Mouse (Mus musculus): ENCODE results near the gene March1.

The March1 gene

DNA sequence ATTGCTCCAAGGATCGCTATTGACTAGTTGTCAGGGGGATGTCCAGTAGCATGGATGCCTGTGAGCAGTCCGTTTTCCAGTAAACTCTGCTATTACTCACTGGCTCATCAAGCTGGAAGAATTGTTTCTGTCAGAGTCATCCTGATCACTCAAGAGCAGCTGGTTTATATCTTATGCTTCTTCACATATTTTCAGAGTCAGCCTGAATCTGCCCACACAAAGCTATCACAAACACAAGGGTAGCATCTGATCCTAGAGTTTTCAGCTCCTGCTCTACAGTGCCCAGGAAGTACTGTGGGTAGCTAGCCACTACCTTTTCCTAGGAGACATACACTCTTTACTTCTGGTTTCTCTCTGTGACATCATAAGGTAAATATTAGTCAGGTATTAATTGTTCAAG lies 405.1 kb downstream of the March1 start:
- no peak for DNase-seq

DNA sequence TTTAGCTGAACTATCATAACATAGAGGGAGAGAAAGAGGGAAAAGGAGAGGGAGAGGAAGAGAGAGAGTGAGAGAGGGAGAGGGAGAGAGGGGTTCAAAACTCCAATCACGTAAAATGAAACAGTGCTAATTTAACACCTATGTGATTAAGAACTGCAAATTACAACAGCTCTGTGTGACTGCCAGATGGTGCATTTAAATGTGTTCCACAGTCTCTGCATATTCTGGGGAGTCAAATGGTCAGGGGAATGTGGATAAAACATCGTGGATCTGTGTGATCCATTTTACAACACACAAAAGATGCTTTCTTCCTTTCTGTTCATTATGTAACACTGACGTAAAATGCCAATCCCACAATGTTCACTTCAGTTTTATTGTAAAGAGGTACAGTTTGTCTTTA lies 416.0 kb downstream of the March1 start:
- no peak for DNase-seq

DNA sequence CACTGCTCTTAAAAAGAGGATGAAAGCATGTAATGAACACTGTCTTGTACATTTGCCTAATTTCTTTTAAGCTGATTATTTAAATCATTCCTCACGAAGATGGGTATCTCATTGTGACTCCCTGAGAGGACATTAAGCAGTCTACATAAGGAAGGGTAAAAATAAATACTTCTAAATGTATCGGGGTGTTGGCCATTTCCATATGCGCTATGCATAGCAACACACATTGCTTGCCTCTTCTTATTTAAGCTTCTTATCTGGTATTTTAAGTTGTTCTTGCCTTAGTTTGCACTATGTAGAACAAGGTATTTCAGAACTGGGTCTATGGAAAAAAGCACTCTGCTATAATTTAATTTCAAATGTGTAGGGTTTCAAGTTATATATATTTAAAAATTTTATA lies 416.7 kb downstream of the March1 start:
- no peak for DNase-seq

DNA sequence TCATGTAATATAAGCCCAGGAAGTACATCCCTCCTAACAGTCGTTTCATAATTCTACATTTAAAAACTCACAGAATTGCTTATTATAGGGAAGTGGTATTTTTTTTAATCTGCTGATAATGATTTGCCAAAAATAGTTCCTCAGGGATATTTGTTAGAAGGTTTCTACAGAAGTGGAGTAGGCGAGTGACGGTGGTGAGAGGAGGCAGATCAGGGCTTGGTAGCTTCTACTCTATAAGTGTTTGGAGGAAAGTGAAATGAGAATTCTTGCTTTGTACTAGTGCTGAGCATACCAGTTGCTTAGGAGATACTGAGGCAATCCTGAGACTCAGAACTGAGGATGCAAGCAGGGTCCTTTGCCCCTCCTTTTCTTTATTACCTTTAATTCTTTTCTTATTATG lies 476.5 kb downstream of the March1 start:
- DNase-seq: no peak

DNA sequence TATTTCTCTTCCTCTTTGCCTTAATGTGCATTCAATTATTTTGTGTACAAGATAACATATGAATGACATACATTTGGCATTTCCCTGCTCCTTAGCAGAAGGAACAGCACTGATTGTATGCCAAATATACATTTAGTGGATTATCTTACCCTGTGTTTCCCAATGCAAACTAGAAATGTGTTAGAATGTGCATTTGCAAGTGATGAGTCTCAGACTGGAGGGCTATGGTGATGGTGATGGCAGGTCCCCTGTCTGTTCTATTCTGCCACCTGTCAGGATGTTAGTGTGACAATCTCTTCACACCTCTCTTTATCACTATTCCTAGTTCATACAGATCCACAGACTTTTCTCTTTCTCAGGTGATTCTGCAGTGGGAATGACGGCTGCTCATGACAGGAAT lies 480.4 kb downstream of the March1 start:
- DNase-seq: no peak

DNA sequence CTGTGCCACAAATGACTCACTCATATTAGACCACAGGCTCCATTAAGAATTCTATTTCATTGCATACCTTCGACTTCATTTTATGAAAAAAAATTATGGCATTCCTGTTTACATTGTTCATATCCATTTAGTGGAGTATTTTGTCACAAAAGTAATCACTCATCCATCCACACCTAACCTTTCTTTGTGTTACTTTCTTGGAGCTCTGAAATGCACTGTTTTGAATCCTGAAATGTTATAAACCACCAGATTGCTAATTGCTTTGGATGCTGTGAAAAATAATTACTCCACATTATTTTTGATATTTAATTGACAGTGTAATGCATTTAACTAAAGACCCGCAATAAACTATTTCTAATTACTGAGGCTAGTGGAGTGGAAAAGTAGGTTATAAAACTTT lies 501.6 kb downstream of the March1 start:
- no peak for DNase-seq

DNA sequence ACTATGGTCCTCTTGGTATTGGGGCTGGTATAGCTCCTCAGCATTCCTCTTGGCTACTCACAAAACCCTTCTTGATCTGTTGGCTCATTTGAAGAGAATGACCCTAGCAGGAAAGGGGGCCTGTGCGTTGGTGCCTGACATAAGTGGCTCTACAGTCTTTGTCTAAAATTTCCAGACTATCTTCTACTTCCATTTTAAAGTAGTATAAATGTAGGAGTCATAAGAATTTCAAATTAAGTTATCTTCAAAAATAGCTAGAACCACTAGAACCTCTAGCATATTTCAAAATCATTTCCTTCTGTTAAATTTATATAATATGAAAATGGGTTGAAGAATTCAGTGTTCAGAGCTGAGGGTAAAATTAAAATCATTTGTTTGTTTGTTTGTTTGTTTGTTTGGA lies 541.9 kb downstream of the March1 start:
- no peak for DNase-seq

DNA sequence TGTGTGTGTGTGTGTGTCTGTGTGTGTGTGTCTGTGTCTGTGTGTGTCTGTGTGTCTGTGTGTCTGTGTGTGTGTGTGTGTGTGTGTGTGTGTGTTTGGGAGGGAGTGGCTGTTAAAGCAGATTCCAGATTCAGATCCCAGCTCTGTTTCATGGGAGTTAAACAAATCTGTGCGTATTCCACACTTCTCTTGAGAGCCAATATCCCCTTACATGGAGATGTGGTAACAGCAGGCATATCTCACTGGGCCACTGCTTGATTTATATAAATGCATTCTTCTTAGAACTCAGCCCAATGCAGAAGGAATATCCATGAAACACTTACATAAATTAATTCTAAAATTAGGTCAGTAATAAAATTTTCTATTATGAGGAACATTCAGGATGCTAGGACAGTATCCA lies 549.1 kb downstream of the March1 start:
- DNase-seq: no peak

DNA sequence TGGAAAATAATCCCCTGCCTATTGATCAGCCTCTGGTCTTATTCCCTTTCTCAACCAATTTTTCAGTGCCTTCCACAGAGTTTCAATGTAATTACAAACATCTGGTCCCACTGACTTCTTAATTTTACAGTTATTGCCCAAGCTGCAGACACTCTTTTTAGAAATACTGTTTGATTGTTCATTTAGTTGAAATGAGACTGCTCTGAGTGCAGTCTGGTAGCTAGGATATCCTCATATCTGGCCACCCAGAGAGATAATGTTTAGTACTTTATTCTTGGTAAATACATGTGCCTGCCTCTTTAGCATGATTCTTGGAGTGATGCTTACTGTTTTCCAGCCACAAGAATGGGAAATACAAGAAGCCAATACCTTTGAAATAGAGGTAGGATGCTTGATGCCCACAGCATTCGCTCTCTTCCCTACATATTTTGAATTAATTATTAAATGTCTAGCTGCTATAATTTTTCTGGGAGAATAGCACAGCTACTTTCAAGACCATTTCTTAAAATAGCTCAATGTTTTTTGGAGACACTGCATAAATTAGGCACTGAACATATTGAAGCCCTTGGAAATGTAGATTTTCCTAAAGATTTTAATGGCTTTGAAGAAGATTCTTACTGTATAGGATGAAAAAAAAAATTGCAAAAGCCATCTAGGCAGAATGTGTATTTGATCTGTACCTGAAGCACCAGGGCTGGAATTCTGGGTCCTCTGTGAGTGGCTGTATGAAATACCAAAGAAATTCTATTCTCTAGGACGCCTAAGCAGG lies 549.9 kb downstream of the March1 start:
- DNase-seq: no peak

DNA sequence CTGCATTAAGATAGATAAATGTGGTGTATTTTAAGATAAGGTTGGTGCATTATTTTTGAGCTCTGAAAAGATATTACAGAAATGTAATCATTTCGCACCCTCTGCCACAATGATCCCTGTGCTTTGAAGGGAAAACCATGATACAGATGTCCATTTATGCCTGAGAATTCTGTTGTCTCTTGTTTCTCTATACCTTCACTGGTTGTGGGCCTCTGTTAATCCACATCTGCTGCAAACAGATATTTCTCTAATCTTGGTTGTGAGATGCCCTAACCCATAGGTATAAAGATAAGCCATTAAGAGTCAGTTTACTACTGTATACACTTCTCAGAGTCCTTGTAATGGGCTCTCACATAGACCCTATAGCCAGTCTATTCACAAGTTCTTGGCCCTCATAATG lies 561.6 kb downstream of the March1 start:
- DNase-seq: no peak

DNA sequence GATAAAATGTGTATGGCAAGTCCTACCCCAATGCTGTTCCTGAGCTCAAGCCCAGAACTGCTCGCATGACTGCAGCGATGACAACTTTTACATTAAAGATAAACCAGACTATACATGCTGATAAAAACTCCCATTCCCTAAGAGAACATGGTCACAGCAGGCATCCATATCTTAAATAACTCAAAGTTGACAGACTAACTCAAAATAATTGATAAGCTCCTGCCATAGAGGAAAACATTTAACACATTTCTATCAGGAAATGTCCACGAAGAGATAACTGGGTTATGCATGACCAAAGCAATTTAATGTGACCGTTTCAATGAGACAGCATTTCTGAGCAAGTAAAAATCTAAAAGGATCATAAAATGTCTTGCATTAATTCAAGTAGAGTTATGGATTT lies 563.6 kb downstream of the March1 start:
- no peak for DNase-seq

DNA sequence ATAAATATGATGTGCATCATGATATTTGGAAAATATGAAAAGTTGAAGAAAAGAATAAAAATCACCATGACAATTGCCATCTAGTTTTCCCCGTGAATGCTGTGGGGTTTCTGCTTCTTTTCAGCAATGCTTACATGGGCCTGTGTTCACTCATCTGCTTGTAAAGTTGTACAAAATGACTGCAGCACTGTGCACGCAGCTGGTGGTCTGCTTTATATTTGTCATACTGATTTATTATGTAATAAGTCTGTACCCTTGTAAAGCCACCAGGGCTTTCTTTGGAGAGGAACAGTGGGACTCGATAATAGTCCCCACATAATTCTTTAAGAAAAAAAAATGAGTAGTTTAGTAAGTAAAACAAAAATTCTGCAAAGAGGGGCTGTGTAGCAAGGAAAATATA lies 564.6 kb downstream of the March1 start:
- no peak for DNase-seq

DNA sequence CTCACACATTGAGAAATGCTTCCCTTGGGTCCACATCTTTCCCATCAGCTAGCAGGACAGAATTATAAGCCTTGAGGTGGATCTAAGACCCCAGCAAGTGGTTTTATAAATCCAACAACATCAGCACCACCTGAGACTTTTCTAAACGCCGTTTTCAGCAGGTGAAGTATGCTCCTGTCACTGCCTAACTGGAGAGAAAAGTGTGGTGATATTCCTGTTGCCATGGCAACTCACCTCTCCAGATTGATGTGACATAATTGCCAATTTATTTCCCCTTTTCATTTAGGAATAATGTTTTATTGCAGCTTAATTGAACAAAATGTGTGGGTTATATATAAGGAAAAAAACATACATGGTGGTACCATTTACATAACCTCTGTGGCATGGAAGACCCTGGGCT lies 565.8 kb downstream of the March1 start:
- DNase-seq: no peak

DNA sequence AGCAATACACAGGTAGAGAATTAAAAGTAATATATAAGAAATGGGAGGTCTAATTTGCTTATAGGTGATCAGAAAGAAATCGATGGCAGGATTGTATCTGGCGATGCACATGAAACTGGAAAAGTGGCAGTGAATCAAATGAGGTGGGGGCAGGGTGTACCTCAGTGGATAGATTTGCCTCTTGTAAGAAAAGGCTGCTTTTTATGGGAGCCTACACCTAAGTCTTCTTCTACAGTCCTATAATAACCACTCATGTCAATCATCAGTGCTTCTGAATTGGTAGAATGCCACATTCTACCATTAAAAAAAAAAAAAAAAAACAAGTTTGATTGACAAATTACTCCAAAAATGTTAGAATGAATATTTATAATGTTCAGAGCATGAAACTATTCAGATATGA lies 567.5 kb downstream of the March1 start:
- DNase-seq: no peak

DNA sequence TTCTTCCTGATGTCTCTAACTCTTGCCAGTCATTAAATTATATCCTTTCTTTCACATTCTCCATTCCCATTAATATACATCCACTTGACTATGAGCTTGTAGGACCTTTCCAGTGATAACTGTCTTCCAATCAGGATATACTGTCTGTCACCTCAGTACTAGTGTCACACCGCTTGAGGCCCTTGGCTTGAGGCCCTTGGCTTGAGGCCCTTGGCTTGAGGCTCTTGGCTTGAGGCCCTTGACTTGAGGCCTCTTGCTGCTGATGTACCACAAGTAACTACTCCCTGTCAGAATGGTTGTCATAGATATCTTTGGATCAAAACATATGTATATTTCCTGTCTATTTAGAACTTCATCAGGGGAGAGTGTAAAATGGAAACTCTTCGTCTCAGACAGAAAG lies 576.7 kb downstream of the March1 start:
- DNase-seq: no peak

DNA sequence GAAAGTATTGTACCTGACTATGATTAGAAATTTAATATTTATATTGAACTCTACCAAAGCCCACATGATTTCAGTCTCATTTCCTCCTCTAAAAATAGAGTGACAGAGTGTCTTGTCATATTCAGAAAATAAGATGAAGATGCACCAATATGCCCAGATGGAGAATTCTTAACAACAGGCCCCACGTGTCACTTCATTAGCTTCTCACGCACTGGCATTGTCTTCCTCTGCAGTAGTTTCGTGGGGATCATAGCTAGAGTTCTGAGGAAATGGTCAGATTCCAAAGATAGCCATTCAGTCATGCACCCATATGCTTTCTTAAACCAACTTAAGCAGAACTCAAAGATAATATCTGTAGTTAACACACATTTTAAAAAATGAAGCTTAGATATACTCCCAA lies 582.5 kb downstream of the March1 start:
- no peak for DNase-seq

DNA sequence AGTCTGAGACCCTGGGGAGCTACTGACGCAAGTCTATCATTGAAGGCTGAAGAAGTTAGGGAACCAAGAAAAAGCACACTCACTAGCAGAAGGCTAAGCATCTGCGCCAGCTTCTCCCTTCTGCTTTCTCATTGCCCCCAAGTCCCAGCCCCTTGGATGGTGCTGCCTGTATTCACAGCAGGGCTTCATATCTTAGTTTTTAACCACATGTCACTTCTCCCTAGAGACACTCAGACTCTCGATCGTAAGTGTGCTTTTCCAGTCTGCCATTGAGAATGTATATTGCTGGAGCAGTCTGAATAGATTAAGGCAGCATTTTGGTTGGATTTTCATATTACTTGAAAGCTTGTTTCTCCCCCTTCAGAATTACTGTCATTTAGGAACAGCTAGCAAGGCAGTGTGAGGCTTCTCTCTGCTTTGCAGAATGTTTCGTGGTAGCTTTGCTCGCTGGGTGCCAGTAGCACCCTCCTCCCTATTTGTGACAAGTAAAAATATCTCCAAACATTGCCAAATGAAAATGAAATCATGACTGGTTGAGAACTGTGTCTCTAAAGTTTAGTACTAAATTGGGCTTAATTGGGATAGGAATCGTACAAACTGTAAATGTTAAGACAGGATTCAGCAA lies 586.2 kb downstream of the March1 start:
- DNase-seq: no peak

DNA sequence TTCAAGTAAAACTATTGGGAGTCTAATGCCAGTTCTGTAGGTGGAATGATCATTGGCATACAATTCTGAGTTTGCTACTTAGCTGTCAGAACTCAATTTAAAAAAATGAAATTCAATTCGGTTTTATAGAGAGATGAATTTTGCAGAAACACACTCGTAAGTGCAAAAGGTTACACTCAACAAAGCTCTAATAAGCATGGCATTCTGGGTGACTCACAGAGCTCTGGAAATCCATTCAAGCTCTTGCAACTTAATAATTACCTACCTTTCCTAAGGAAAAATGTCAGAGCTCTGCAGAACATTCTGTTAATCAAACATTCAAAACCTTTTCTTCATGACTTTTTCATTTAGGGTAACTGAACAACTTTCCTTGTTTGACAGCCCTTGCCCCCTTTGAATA lies 591.9 kb downstream of the March1 start:
- no peak for DNase-seq

DNA sequence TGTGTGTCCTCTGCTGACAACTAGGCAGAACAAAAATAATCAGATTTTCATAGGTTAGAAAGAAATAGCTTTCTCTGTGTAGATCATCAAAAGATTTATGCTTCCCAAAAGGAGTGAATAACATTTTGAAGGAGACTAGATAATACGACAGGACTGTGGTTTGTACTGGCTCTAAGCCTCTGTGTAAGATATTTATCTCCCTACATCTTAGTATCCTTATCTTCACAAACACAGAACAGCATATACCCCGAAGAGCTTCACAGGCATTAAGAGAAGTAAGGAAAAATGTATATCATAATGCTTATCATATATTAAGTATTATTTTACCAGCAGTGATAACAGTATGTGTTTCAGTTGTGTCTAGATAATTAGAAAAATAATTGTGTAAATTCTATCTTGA lies 592.6 kb downstream of the March1 start:
- DNase-seq: no peak

DNA sequence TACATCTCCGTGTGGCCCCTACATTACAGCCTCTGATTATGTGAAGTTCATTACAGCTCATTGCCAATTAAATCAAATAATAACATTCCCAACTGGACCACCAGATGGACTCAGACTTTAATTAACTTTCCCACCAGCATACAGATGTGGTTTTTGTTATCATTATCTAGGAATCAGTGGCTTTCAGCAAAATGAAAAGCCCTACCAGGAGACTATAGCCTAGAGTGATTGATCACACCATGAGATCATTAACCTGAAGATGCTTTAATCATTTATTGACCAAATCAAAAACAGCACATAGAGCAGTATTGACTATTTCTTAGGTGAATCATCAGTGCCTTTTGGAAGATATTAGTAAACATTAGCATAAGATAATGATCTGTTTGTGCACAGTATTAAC lies 602.3 kb downstream of the March1 start:
- no peak for DNase-seq

DNA sequence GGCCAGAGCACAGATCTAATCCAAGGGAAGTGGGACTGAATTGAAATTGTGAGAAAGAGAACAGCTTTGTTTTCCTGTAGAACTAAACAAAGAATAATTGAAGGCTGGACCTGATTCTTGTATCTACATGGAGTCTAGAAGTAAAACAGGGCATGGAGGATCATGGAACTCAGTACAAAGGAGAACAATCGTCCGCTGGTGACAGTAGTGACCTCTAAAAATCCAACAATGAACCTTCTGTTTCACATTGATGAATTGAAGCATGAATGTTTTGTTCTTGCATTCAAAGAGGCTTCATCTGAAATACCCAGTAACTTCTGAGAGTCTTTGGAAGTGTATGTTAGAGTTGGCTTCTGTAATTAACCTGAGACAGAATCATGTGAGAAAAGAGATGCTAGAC lies 612.2 kb downstream of the March1 start:
- no peak for DNase-seq

DNA sequence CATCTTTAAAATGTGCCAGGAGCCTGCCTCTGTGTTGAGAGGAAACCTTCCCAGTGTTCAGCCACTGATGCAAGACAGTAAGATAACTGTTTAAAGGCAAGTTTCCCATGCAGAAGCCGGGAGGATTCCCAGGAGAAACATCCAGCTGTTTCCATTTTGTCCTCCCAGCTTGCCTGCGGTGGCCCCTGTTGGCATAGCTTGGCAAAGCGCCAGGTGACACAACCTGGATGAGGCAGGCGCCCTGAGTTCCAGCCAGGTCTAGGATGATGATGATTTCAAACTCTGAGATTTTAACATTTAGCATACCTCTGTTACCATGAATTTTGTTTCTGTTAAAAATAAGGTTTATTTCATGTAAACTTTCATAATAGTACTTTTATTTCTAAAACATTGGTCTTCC lies 651.8 kb downstream of the March1 start:
- DNase-seq: no peak

DNA sequence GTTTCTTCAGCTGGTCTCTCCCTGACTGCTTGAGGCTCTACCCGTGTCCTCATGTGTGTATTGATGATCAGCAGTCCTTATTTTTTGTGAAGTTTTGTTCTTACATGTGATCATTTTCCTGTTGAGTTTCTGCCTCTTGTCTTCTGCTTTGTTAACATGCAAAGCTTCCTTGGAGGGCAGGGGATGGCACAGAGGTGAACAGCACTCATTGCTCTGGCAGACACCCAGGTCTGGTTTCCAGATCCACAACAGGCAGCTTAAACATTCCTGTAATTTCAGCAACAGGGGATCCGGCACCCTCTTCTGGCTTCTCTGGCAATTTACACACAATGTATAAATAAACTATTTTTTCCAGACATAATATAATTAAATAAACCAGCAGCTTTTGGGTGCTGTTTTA lies 652.4 kb downstream of the March1 start:
- no peak for DNase-seq

DNA sequence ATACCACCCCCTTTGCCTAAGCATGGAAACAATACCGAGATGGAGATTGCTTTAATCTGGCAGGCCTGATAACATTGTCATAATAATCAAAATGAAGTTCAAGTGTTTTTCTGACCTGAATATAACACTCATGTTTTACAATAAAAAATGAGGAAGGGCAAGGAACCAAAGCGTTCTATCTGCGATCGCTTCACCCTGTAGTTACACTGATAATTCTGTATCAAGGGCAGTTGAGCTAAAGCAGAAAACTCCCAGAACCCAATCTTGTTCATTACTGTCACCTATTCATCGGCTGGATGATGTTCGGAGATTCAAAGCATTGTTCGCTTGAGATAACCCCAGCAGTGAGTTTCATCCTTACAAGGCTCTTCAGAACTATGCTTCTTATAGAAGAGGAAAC lies 700.1 kb downstream of the March1 start:
- no peak for DNase-seq
